Mouse (Mus musculus) left cerebral cortex, adult 2 months (tissue): ENCODE results near the gene Fgf3. TPM values are rescaled to one million over a fixed set of nuclear protein-coding genes. Genes with fewer than 3 reads are reported as not detected.

Source experiments
- DNase-seq, 2 experiments: peaks; one replicate each; pipeline ENCODE4 v3.0.0; 2021 to 2022; ENCODE audit warnings: low spot score in 2 of 2, mixed read lengths in 1 of 2; ENCODE audit errors: extremely low spot score in 1 of 2
- H3K27ac ChIP-seq: fragments of 200-600 bp; 2 replicates; pipeline ENCODE4 v1.8.1; 2022
- H3K4me3 ChIP-seq: fragments of 200-600 bp; 2 replicates; pipeline ENCODE4 v1.8.1; 2022
- CTCF ChIP-seq: fragments of 200-600 bp; IDR thresholded peaks from 2 replicates; pipeline ENCODE4 v1.8.1; 2022; ENCODE audit warnings: antibody characterized with exemption, mild to moderate bottlenecking, moderate library complexity
- intact Hi-C: fragments of 180-260 bp; cut with DNase I; formaldehyde crosslinking; loops from one replicate; pipeline ENCODE4 v1.15.1; 2025
- long read RNA-seq, 2 experiments: library from polyadenylated mRNA; stranded (forward); transcript quantifications; one replicate each; pipeline ENCODE4 v2.0.0; 2021; ENCODE audit warnings: borderline mapping rate in 2 of 2
- total RNA-seq, 2 experiments: library from RNA; stranded (reverse); gene quantifications; 2 replicates each; pipeline ENCODE4 v1.2.3; 2021

Fgf3 gene
- total RNA-seq: 1 to 10 TPM in 1 of 2 experiments, under 1 TPM in 1; 0.48 to 1.3 TPM
- long read RNA-seq, experiment 1, partial matches to known transcripts: 0 of 3 reads
- long read RNA-seq, experiment 1, other reads (novel, unspliced or antisense): 0 of 3 reads
- long read RNA-seq, experiment 2: 0 reads

DNA sequence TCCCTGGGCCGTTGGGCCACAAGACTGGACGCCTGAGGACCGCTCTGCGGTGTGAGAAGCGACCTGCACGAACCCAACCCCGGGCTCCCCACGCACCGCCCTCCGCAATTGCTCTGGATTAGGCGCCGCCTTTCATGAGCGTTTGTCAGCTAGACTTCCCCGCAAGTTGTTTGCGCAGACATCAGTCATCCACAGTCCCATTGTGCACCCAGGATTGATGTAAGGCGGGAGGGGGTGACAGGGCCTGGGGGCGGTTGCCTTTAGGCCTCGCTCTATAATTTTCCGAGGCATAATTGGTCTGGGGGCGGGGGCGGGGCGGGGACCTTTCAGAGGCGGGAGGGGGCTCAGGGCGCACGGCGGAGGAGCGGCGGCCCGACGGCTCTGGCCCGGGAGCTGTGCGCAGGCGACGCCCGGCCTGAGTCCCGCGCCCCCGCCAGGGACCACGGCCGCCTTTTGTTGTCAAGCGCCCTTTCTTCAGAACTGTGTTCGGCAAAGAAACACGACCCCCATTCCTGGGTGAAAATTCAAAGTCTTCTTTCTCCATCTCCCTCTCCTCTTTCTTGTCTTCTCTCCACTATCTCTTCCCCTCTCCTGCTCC is at the start of gene Fgf3:
Gene Fgf3 (plus strand): TSS at position 193 of the 598 bp plus-strand sequence.
- H3K27ac ChIP-seq: no peak within 1 kb of the TSS
- H3K4me3 ChIP-seq: peak within 1 kb of the TSS; percentile 31
- intact Hi-C loops: loop anchor here (2.0 kb wide), 1 partner anchor 57 kb away; no protein-coding TSS in a partner anchor
- no peak for TF ChIP-seq CTCF
- no peak for DNase-seq

DNA sequence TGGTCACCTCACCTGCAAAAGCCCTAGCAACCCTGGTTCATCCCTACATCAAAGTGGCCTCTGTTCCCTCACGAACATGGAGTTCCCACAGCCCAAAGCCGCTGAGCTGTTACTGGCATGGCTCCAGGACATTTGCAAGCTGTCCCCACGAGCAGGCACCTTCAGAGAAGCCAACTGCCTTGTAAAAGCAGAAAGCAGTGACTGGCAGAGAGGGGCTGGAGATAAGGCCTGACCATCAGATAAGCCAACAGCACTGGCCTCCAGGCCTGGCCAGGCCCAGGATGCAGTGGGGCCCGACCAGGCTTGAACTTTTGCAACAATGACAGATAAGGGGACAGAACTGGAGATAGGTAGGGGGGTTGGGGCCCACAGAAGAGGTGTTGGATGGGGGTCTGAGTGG is 49.3 kb upstream of the Fgf3 start:
- TF ChIP-seq CTCF: no peak
- no peak overlapping the region for H3K4me3 ChIP-seq
- DNase-seq: no peak
- intact Hi-C loops: no loop called here
- no peak overlapping the region for H3K27ac ChIP-seq

DNA sequence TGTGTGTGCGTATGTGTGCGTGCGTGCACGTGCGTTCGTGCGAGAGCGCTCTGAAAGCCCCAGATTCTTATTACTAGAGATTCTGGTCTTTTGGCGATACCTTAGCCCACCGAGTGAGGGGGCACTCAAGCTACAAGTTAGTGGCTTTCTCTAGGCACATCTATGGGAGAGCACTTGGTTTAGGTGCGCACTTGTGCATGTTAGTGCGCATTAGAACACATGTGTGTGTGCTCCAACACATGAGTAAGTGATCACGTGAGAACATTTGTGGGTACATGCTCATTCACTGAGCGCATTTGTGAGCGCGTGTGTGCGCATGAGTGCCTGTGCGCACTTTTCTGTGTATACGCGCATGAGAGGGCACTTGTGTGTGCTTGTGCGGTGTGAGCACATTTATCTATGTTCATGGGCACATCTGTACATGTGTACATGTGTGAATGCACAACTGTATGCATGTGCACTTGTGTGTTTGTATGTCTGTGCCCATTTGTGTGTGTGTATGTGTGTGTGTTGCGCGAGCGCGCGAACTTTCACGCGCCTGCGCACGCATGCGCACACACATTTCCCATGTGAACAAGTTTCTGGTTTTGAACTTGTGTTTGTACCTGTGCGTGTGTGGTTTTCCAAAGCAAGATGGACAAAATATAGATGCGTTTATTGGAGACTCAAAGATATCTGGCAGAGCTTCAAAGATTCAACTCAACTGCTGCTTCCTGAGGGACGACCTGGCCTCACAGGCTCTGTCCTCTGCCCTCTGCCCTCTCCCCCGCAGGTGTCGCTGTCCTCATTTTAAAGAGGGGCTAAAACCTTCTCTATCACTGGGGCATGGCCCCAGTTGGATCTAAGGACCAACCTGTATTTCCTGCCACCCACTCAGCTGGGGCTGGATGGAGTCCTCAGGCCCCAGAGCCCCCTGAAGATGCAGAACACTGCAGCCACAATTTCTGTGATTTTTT is 48.0 kb upstream of the Fgf3 start:
- intact Hi-C loops: no loop called here
- no peak; the same call in 1 of the 2 replicates for TF ChIP-seq CTCF
- peak overlapping the region; percentile 16; the same call in 1 of the 2 replicates for H3K4me3 ChIP-seq
- no peak overlapping the region for H3K27ac ChIP-seq
- no peak for DNase-seq

DNA sequence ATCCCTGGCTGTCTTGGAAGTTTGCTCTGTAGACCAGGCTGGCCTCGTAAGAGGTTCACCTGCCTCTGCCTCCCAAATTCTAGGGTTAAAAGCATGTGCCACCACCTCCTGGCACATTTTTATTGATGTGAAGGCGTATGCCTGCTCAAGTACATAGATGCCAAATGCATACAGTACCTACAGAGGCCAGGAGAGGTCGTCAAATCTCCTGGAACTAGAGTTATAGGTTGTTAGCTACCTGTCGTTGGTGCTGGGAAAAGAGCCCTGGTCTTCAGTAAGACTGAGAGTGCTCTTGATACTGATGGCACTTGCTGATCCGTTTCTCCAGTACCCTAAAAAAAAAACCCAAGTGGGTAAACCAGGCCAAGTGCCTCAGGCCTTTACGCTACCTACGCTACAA is 46.5 kb upstream of the Fgf3 start:
- no peak for DNase-seq
- Histone ChIP-seq H3K27ac (no peak overlapping the region), H3K4me3 (no peak overlapping the region)
- no peak for TF ChIP-seq CTCF
- intact Hi-C loops: no loop called here

DNA sequence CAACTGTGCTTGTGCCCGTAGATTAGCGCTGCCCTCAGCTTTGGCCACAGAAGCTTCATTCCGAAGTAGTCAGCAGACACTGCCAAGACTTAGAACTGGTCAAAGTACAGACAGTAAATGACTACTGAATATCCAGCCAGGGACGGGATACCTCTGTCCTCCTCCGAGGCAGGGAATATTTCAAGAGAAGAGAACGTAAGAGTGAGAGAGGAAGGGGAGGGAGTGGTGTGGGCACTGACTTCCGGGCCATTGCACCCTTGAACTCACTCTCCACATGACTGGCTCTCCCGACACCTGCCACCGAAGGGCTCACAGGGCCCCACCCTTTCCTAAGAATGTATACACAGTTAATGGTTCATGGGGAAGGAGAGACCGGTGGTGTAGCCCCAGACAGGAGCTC is 44.6 kb upstream of the Fgf3 start:
- Histone ChIP-seq H3K4me3 (no peak overlapping the region), H3K27ac (no peak overlapping the region)
- intact Hi-C loops: no loop called here
- DNase-seq: no peak
- no peak for TF ChIP-seq CTCF

DNA sequence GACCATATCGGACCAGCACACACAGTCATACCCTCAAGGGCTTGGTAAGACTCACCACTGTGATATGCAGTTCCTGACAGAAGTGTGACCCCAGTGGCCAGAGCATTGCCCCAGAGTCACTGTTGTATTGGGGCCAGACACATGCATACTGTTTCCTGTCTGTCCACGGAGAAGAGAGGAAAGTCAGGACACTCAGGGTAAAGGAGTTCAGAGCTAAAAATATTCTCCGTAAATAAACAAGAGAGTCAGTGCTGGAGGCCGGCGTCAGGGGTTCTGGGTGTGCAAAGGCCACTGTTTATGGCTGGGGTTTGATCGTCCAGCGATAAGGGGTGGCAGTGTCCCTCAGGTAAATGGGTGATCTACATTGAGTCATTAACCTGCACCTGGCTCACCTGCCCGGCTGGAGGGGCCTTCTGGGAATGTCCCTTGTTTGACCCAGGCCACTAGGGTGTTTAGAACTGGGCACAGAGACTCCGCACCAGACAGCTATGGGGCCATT is 41.9 kb upstream of the Fgf3 start:
- intact Hi-C loops: no loop called here
- DNase-seq: no peak
- no peak for TF ChIP-seq CTCF
- Histone ChIP-seq H3K4me3 (no peak overlapping the region), H3K27ac (no peak overlapping the region)

DNA sequence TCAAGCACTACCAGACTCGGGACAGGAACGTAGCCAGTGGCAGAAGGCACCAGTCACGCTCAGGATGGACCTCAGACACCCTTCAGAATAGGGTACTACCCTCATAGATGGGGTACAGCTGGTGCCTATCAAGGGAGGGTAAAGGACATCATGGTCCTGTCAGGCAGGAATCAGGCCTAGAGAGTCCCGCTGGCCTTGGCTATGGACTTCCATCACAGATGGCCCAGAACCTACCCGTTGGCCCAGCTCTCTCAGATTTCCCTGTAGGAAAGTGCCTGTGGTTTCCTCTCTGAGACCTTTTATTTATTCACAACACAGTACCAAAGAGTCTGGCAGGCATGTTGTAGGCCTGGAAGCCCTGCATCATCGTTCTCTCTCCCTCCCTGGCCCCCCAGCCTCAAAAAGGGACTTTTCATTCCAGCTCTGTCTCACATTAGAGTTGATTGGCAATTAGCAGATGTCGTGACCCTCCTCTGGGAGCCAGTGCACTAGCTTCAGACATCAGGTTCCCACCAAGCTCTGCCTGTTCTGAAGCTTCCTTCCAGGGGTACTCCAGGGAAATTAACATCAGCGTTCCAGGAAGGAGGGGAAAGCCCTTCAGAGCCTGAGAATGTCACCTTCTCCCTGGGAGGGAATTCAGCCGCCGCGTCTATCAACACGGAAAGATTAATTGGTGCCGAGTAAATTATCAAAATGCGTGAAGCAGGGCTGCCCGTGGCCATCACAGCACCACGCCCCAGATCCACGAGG is 40.7 kb upstream of the Fgf3 start:
- no peak for TF ChIP-seq CTCF
- DNase-seq: no peak
- H3K4me3 ChIP-seq: no peak overlapping the region
- intact Hi-C loops: no loop called here
- no peak overlapping the region for H3K27ac ChIP-seq

DNA sequence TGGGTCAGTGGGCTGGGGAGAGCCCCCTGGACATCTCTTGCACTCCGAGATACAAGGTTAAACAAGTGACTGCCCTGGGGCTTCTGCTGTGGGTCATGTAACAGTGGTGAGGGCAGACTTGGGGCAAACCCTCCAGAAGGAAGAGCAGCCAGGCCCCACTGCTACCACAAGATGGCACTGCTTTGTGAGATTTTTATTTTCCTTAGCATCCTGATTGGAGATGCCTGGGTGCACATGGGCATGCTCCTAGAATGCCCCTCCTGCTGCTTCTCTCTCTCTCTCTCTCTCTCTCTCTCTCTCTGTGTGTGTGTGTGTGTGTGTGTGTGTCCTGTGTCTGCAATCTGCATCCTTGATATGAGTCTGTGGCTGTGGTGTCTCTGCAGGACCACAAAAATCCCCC is 39.4 kb upstream of the Fgf3 start:
- Histone ChIP-seq H3K4me3 (no peak overlapping the region), H3K27ac (no peak overlapping the region)
- DNase-seq: peak; percentile 24 to 30
- peak; percentile 69 for TF ChIP-seq CTCF
- intact Hi-C loops: loop anchor here (1.0 kb wide), 1 partner anchor 98 kb away; the partner anchor contains the start of gene Fgf15

DNA sequence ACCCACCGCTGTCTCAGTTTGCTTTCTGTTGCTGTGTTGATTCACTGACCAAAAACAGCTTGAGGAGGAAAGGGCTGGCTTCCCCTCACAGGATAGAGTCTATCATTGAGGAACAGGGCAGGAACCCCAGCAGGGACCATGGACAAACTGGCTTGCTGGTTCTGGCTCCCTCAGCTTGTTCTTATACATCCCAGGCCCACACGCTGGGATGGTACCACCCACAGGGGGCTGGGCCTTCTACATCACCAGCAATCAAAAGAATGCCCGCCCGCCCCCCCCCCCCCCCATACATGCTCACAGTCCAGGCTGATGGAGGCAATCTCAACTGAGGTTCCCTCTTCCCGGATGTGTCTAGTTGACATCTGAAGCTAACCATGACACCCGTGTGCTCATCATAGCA is 30.8 kb upstream of the Fgf3 start:
- intact Hi-C loops: no loop called here
- H3K27ac ChIP-seq: no peak overlapping the region
- no peak for DNase-seq
- no peak overlapping the region for H3K4me3 ChIP-seq
- TF ChIP-seq CTCF: no peak

DNA sequence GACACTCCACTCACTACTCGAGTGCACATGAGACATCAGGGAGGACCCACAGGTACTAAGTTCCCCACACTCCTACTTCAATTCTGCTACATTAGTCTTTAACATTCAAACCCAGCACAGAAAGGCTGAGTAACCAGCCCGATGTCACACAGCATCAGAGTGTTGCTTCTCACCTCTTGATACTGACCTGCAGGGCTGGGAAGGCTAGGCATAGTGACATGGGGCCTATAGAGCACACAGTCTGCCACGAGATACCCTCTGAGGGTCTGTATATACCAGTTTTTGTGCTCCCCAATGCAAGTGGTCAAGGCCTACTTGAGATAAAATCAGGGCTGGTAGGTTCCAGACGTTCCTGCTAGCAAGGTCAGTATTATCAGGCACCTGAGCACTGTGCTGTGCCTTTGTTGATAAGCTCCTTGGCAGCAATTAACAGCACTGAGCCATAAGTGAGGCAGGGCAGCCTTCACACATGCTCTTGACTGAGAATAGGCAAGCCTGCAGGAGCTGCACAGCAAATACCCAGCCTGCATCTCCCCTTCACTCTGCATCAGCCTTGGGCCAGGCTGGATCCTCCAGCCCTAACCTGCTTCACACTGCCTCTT is 29.8 kb upstream of the Fgf3 start:
- DNase-seq: no peak
- intact Hi-C loops: no loop called here
- Histone ChIP-seq H3K4me3 (no peak overlapping the region), H3K27ac (no peak overlapping the region)
- no peak for TF ChIP-seq CTCF

DNA sequence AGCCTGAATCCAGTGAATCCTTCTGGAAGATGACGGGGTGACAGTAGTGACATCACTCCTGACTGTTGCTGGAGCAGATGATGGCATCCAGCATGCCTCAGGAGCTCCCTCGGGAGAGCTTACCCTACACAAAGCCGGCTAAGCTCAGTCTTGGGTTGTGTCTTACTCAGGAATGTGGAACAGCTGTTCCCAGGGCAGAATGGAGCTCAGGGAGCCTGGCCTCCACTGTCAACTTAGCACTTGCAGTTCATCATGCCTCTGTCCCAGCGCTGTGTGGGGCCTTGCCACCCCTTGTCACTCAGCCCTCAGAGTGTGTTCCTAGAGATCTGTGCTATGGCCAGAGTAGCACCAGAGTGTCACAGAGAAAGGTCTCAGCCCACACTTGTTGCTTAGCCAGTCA is 26.4 kb upstream of the Fgf3 start:
- intact Hi-C loops: no loop called here
- DNase-seq: no peak
- no peak overlapping the region for H3K4me3 ChIP-seq
- no peak for TF ChIP-seq CTCF
- no peak overlapping the region for H3K27ac ChIP-seq
